Mouse (Mus musculus) liver, embryonic 11.5 days (tissue): Measurements from ENCODE around the gene Ralgapa2. TPM values are rescaled to one million over a fixed set of nuclear protein-coding genes. Genes with fewer than 3 reads are reported as not detected.
"Not testable (repeated sequence)": the region's sequence is repeated elsewhere in the genome, so short reads cannot be mapped to it uniquely, and the experiment has no call there.

Experiments used
- ATAC-seq: fragments of 200-750 bp; cut with Nextera tagmentation; replicated peaks from 2 replicates; pipeline ENCODE4 v1.8.0; 2017; ENCODE audit warnings: moderate number of reproducible peaks, mild to moderate bottlenecking, moderate TSS enrichment, moderate library complexity; ENCODE audit not compliant: low FRiP score
- DNase-seq: peaks from one replicate; pipeline ENCODE4 v3.0.0-alpha.2; 2017; ENCODE audit warnings: low spot score
- H3K27ac ChIP-seq: fragments of 300-500 bp; sonication (generic); 2 replicates; pipeline ENCODE4 v1.5.1; 2014; ENCODE audit warnings: mild to moderate bottlenecking, low read depth, low read length, control low read depth
- H3K27me3 ChIP-seq: fragments of 300-500 bp; sonication (generic); replicated peaks from 2 replicates; pipeline ENCODE4 v1.6.1; 2014; ENCODE audit warnings: low read length, mixed read lengths; ENCODE audit not compliant: control insufficient read depth, insufficient read depth
- H3K36me3 ChIP-seq: fragments of 300-500 bp; sonication (generic); 2 replicates; pipeline ENCODE4 v1.6.1; 2014; ENCODE audit warnings: mild to moderate bottlenecking, low read length, moderate library complexity, mixed read lengths; ENCODE audit not compliant: control insufficient read depth, insufficient read depth
- H3K4me1 ChIP-seq: fragments of 300-500 bp; sonication (generic); replicated peaks from 2 replicates; pipeline ENCODE4 v1.6.1; 2014; ENCODE audit warnings: low read length, mixed read lengths; ENCODE audit not compliant: control insufficient read depth, insufficient read depth
- H3K4me2 ChIP-seq: fragments of 300-500 bp; sonication (generic); 2 replicates; pipeline ENCODE4 v1.6.1; 2014; ENCODE audit warnings: mild to moderate bottlenecking, control low read depth, moderate library complexity
- H3K4me3 ChIP-seq: fragments of 300-500 bp; sonication (generic); 2 replicates; pipeline ENCODE4 v1.5.1; 2014; ENCODE audit warnings: low read depth, low read length, control low read depth
- H3K9ac ChIP-seq: fragments of 300-500 bp; sonication (generic); 2 replicates; pipeline ENCODE4 v1.6.1; 2014; ENCODE audit warnings: low read depth, low read length, control low read depth
- H3K9me3 ChIP-seq: fragments of 300-500 bp; sonication (generic); 2 replicates; pipeline ENCODE4 v1.6.1; 2016; ENCODE audit warnings: low read length, inconsistent platforms, mixed read lengths; ENCODE audit not compliant: control insufficient read depth
- WGBS: fragments of 180-500 bp; shearing (Covaris S2); extraction: QIAGEN DNeasy Blood & Tissue Kit; methylation state at CpG from one replicate; pipeline ENCODE4 v1.1.7; 2014; 5-methylcytosine and 5-hydroxymethylcytosine counted together
- polyA plus RNA-seq: library from polyadenylated mRNA; unstranded; fragments of >200 nt; fragmentation: Nextera tagmentation; extraction: Ambion mirVana; gene quantifications from 2 replicates; pipeline ENCODE4 v1.2.1, GENCODE M21; 2014

Gene Ralgapa2
- polyA plus RNA-seq, 1 experiment from 2014 or later: 13.0 TPM

DNA sequence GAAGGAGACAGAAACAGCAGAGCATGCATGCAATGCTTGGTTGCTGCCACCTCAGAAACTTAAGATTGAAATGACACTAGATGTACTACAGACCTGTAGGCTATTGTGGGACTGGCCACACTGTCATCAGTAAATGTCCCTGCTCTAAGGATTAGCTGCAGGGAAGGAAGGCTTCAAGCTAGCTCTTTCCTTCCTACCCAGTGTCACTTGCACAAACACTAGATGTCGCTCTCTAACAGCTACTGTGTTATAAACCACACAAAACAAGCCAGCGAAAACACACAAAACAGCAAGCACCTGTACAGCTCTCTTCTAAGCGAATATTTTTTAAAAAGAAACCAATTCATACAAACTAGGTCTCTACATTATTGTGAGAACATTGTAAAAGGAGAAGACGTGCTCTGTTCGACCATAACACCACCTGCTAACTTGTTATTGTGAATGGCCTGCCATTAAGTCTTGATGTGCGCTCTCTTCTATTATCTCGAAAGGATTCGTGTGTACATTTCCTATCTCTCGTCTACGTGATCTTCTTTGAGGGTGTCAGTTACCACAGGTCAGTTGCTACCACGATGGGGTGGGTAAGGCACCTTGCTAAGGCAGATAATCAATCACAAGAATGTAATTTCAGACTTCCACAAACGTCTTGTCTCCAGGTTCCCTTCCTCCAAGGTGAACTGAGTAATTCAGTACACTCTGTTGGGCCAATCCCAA, 42.3 kb downstream of the Ralgapa2 start:
- 41% methylated on average over 12 of the region's 12 CpGs for WGBS
- Histone ChIP-seq H3K9me3 (no peaks in the 10 kb centered on the region), H3K9ac (no peak overlapping the region), H3K36me3 (no peaks in the 10 kb centered on the region; the same call in 1 of the 2 replicates), H3K4me2 (0 out of 2 replicates have a peak overlapping the region, but pooled peaks have one; percentile 27), H3K27ac (no peak overlapping the region), H3K4me3 (no peak overlapping the region), H3K27me3 (no peaks in the 10 kb centered on the region), H3K4me1 (peaks cover 11% of the 10 kb centered on the region)
- DNase-seq: no peak
- ATAC-seq: peak; percentile 53

DNA sequence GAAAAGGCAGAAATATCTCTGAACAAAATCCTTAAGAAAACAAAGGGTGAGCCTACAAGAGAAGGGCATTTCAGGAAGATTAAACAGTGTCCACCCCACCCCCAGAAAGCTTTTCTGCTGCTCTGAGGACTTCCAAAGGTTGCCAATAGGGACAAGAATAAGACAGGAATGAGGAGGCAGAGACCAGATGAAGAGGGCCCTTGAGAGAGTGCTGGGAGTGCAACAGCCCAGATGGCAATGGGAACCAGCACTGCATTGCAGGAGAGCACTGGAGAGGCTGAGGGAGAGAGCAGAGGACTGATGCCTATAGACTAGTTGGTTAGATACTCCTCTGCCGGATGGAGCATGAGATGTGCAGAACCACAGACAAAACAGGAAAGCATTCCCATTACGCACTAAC, 43.2 kb downstream of the Ralgapa2 start:
- Histone ChIP-seq H3K4me2 (no peak overlapping the region), H3K36me3 (no peaks in the 10 kb centered on the region; the same call in 1 of the 2 replicates), H3K9ac (no peak overlapping the region), H3K4me3 (no peak overlapping the region), H3K4me1 (peaks cover 11% of the 10 kb centered on the region), H3K27me3 (no peaks in the 10 kb centered on the region), H3K9me3 (no peaks in the 10 kb centered on the region), H3K27ac (no peak overlapping the region)
- DNase-seq (no peak), ATAC-seq (no peak)
- 86% methylated on average over 2 of the region's 2 CpGs for WGBS

DNA sequence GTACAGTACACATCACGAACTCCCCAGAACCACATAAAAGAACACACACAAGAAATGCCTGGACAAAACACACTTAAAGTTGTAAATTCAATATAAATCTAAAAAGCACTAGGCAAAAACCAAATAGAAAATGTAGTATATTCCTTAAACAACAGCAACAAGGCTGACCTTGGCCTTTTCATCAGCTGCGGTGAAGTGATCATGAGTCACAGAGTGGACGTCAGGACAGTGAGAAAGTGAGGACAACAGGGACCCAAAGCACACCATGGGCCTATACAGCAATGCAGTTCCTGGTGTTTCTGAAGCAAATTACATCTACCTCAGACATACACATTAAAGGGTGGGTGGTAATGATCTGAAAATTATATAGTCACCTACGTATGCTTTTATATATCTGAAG, 44.1 kb downstream of the Ralgapa2 start:
- Histone ChIP-seq H3K4me1 (peaks cover 11% of the 10 kb centered on the region), H3K4me3 (no peak overlapping the region), H3K27ac (no peak overlapping the region), H3K36me3 (no peaks in the 10 kb centered on the region; the same call in 1 of the 2 replicates), H3K27me3 (no peaks in the 10 kb centered on the region), H3K9ac (no peak overlapping the region), H3K4me2 (no peak overlapping the region), H3K9me3 (no peaks in the 10 kb centered on the region)
- DNase-seq (no peak), ATAC-seq (no peak)
- WGBS: 87% methylated on average over 4 of the region's 4 CpGs

DNA sequence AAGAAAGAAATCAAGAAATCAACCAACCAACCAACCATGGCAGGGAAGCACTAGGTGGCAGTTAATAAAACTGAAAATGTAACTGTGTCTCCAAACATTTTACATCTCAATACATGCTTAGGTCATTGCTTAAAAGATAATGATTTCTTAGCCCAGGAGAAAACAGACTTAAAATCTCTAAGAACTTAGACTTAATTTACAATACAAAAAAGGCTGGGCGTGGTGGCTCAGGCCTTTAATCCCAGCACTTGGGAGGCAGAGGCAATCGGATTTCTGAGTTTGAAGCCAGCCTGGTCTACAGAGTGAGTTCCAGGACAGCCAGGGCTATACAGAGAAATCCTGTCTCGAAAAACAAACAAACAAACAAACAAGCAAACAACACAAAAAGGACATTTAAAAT, 45.3 kb downstream of the Ralgapa2 start:
- H3K27me3 ChIP-seq, H3K9ac ChIP-seq, H3K9me3 ChIP-seq, H3K4me2 ChIP-seq, DNase-seq, H3K27ac ChIP-seq, ATAC-seq, H3K4me3 ChIP-seq, H3K36me3 ChIP-seq: not testable (repeated sequence)
- WGBS: 87% methylated on average over 3 of the region's 3 CpGs
- peaks cover 11% of the 10 kb centered on the region for H3K4me1 ChIP-seq

DNA sequence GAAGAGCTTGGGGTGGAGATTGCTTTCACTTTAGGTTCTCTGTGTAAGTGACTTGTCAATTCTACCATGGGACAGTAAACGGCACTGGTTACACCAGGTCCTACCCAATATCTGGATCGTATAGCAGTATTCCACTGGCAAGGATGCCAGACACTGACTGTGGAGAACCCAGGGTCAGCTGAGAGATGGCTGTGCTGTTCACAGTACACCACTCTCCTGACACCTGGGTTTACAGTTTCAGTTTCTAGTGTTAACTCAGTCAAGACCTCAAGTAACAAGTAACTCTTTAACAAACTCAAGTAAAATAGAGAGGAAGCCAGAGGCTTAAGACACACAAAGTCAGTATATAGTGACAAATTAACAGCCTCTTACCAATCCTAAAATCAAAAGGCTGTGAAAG, 54.6 kb downstream of the Ralgapa2 start:
- ATAC-seq (no peak), DNase-seq (no peak)
- no peak overlapping the region for H3K27ac ChIP-seq
- H3K27me3 ChIP-seq: no peaks in the 10 kb centered on the region
- no peaks in the 10 kb centered on the region for H3K9me3 ChIP-seq
- no peak overlapping the region for H3K4me3 ChIP-seq
- no peak overlapping the region for H3K4me2 ChIP-seq
- 92% methylated on average over 2 of the region's 2 CpGs for WGBS
- no peaks in the 10 kb centered on the region for H3K4me1 ChIP-seq
- H3K9ac ChIP-seq: no peak overlapping the region
- H3K36me3 ChIP-seq: no peaks in the 10 kb centered on the region

DNA sequence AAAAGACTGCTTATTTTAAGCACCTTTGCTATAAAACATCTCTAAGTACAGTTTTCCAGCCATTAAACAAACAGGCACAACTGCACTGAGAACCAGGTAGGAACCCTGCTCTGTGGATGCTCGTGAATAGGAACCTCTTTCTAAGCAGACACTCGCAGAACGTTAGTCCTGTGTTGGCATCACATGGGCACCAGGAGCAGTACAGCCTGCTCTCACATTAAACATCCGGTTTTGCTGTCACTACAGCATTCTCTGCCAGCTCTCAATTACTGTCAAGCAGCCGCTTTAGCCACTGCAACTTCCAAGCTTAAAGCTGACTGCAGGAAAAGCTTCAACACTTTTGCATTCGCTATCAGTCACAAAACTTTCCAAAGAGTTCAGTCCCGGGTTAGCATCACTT, 55.5 kb downstream of the Ralgapa2 start:
- Histone ChIP-seq H3K27me3 (no peaks in the 10 kb centered on the region), H3K4me2 (no peak overlapping the region), H3K9me3 (no peaks in the 10 kb centered on the region), H3K27ac (no peak overlapping the region), H3K9ac (no peak overlapping the region), H3K4me1 (no peaks in the 10 kb centered on the region), H3K36me3 (no peaks in the 10 kb centered on the region), H3K4me3 (no peak overlapping the region)
- ATAC-seq (no peak), DNase-seq (no peak)
- WGBS: 88% methylated on average over 7 of the region's 7 CpGs

DNA sequence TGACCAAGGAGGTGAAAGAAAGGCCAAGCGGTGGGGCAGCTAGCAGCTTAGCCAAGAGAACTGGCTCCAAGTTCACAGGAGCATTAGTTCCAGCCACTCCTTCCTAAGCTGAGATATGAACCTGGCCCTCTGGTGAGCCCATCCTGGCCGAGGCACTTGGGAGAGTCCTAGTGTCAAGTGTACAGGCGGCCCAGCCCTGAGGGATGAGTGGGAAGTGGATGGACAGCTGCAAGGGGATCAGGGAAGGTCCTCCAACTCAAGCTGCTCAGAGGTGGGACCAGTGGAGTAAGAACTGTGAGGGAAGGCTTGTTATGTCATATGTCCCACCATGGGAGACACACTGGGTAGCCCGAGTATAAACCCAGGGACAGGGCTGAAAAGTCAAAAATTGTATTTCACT, 56.1 kb downstream of the Ralgapa2 start:
- no peak overlapping the region for H3K4me3 ChIP-seq
- H3K9me3 ChIP-seq: no peaks in the 10 kb centered on the region
- ATAC-seq: no peak
- H3K9ac ChIP-seq: no peak overlapping the region
- no peaks in the 10 kb centered on the region; the same call in 1 of the 2 replicates for H3K36me3 ChIP-seq
- DNase-seq: no peak
- H3K27ac ChIP-seq: no peak overlapping the region
- no peak overlapping the region for H3K4me2 ChIP-seq
- H3K27me3 ChIP-seq: no peaks in the 10 kb centered on the region
- WGBS: 87% methylated on average over 4 of the region's 4 CpGs
- H3K4me1 ChIP-seq: no peaks in the 10 kb centered on the region

DNA sequence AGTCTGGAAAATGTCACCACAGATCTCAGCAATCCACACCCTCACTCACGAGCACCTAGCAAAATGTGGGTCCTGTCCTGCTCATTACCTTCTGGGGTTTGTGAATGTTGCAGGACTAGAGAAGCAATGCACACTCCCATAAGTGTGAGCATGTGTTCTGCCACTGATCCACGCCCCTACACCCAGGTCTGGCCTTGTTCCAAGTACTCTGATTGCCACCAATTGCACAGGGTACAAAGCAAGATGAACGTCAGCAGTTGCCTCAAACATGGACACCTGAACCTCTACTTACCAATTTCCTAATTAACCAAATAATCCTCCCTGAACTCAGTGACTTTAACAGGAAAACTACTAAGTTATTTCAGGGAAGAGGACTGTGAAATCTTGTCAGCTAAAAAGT, 68.1 kb downstream of the Ralgapa2 start:
- ATAC-seq (no peak), DNase-seq (no peak)
- Histone ChIP-seq H3K27ac (no peak overlapping the region), H3K9ac (no peak overlapping the region), H3K27me3 (no peaks in the 10 kb centered on the region), H3K36me3 (no peaks in the 10 kb centered on the region; the same call in 1 of the 2 replicates), H3K9me3 (no peaks in the 10 kb centered on the region), H3K4me2 (no peak overlapping the region), H3K4me3 (no peak overlapping the region), H3K4me1 (no peaks in the 10 kb centered on the region)
- WGBS: 83% methylated on average over 3 of the region's 3 CpGs

DNA sequence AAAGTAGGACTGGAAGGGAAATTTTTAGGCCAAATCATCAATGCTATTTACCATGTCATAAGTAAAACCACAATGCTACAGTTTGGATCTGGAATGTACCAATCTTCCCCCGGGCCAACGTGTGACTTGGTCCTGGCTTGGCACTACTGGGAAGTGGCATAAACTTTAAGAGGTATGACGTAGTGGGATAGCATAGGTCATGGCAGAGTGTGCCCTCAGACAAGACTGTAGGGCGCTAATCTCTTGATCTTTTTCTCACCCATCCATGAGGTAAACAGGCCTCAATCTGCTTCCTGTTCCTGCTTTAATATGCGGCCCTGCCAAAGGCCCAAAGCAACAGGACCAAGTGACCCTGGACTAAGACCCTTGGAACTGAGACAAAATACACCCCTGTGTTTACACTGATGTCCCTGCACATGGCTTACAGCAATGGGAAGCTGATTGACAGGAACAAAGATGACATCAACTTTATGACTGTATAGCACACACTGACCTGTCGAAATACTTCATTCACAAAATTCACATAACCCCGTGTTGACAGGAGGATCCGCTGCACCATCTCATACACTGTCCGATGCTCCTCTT, 68.8 kb downstream of the Ralgapa2 start:
- ATAC-seq (no peak), DNase-seq (no peak)
- Histone ChIP-seq H3K4me3 (no peak overlapping the region), H3K27me3 (no peaks in the 10 kb centered on the region), H3K36me3 (no peaks in the 10 kb centered on the region; the same call in 1 of the 2 replicates), H3K4me2 (no peak overlapping the region), H3K9me3 (no peaks in the 10 kb centered on the region), H3K27ac (no peak overlapping the region), H3K9ac (no peak overlapping the region), H3K4me1 (no peaks in the 10 kb centered on the region)
- 88% methylated on average over 9 of the region's 9 CpGs for WGBS
